Mouse (Mus musculus) embryonic facial prominence, embryonic 13.5 days (tissue): ENCODE measurements around the gene Mrpl23. TPM values are rescaled to one million over a fixed set of nuclear protein-coding genes. Genes with fewer than 3 reads are reported as not detected.

ENCODE experiments used
- ATAC-seq: fragments of 200-750 bp; cut with Nextera tagmentation; 2 replicates; pipeline ENCODE4 v1.8.0; 2017; ENCODE audit warnings: low read depth; ENCODE audit not compliant: insufficient number of reproducible peaks, insufficient read depth, low FRiP score, low TSS enrichment
- H3K27ac ChIP-seq: fragments of 300-500 bp; sonication (generic); 2 replicates; pipeline ENCODE4 v1.5.1; 2015; ENCODE audit warnings: moderate library complexity, mild to moderate bottlenecking, inconsistent platforms
- H3K27me3 ChIP-seq: fragments of 300-500 bp; sonication (generic); 2 replicates; pipeline ENCODE4 v1.6.1; 2015; ENCODE audit warnings: mild to moderate bottlenecking, inconsistent platforms
- H3K36me3 ChIP-seq: fragments of 300-500 bp; sonication (generic); 2 replicates; pipeline ENCODE4 v1.6.1; 2015; ENCODE audit warnings: mild to moderate bottlenecking, inconsistent platforms
- H3K4me1 ChIP-seq: fragments of 300-500 bp; sonication (generic); 2 replicates; pipeline ENCODE4 v1.6.1; 2015; ENCODE audit warnings: inconsistent platforms
- H3K4me2 ChIP-seq: fragments of 300-500 bp; sonication (generic); 2 replicates; pipeline ENCODE4 v1.6.1; 2015; ENCODE audit warnings: moderate library complexity, mild to moderate bottlenecking, inconsistent platforms
- H3K4me3 ChIP-seq: fragments of 300-500 bp; sonication (generic); 2 replicates; pipeline ENCODE4 v1.5.1; 2015; ENCODE audit warnings: mild to moderate bottlenecking, inconsistent platforms
- H3K9ac ChIP-seq: fragments of 300-500 bp; sonication (generic); 2 replicates; pipeline ENCODE4 v1.6.1; 2015; ENCODE audit warnings: mild to moderate bottlenecking, inconsistent platforms
- H3K9me3 ChIP-seq: fragments of 300-500 bp; sonication (generic); 2 replicates; pipeline ENCODE4 v1.6.1; 2016; ENCODE audit warnings: inconsistent platforms
- WGBS: fragments of 180-500 bp; shearing (Covaris S2); methylation state at CpG from one replicate; pipeline ENCODE4 v1.1.7; 2015; ENCODE audit warnings: mixed read lengths; 5-methylcytosine and 5-hydroxymethylcytosine counted together
- polyA plus RNA-seq: library from polyadenylated mRNA; unstranded; fragments of >200 nt; fragmentation: Nextera tagmentation; extraction: Ambion mirVana; gene quantifications from 2 replicates; pipeline ENCODE4 v1.2.1, GENCODE M21; 2015

The Mrpl23 gene
- polyA plus RNA-seq, result 36.0 and 36.7 TPM in 2 replicates

GRCm38 (mm10) chr7:142532671-142533058 lies at the start of gene Mrpl23:
Gene Mrpl23, plus strand, starts transcription at chr7:142532686.
- 5% methylated on average over 17 of the region's 17 CpGs for WGBS
- Histone ChIP-seq H3K4me2 (peak within 1 kb of the TSS; percentile 80), H3K27me3 (no peaks in the 10 kb centered on the region), H3K4me1 (peaks cover 62% of the 10 kb centered on the region), H3K9me3 (no peaks in the 10 kb centered on the region), H3K36me3 (peaks cover 13% of the 10 kb centered on the region), H3K4me3 (peak within 1 kb of the TSS; percentile 59), H3K9ac (peak within 1 kb of the TSS; percentile 91), H3K27ac (peak within 1 kb of the TSS; percentile 97)
- ATAC-seq, result peak; percentile 54

- no peaks in the 10 kb centered on the region for H3K27me3 ChIP-seq
- peak overlapping the region; percentile 99 for H3K27ac ChIP-seq
- no peak overlapping the region for H3K4me3 ChIP-seq
- 29% methylated on average over 11 of the region's 11 CpGs for WGBS
- peak overlapping the region; percentile 49; the same call in 1 of the 2 replicates for H3K9ac ChIP-seq
- ATAC-seq, result no peak
- H3K4me1 ChIP-seq, result peaks cover 72% of the 10 kb centered on the region
- no peaks in the 10 kb centered on the region for H3K9me3 ChIP-seq
- H3K4me2 ChIP-seq, result peak overlapping the region; percentile 54; the same call in 1 of the 2 replicates
- H3K36me3 ChIP-seq, result no peaks in the 10 kb centered on the region
Measured at GRCm38 (mm10) chr7:142483136-142483535, 49.4 kb upstream of the Mrpl23 start.

- 71% methylated on average over 12 of the region's 12 CpGs for WGBS
- Histone ChIP-seq H3K4me2 (no peak overlapping the region), H3K27me3 (no peaks in the 10 kb centered on the region), H3K9ac (no peak overlapping the region), H3K9me3 (no peaks in the 10 kb centered on the region), H3K27ac (peak overlapping the region; percentile 49), H3K4me1 (peaks cover 81% of the 10 kb centered on the region), H3K4me3 (no peak overlapping the region), H3K36me3 (peaks cover 7% of the 10 kb centered on the region; the same call in 1 of the 2 replicates)
- no peak for ATAC-seq
Measured at GRCm38 (mm10) chr7:142484780-142485179, 47.7 kb upstream of the Mrpl23 start.

- H3K36me3 ChIP-seq, result peaks cover 17% of the 10 kb centered on the region; the same call in 1 of the 2 replicates
- H3K27me3 ChIP-seq, result no peaks in the 10 kb centered on the region
- ATAC-seq, result no peak
- H3K9me3 ChIP-seq, result no peaks in the 10 kb centered on the region
- 27% methylated on average over 8 of the region's 8 CpGs for WGBS
- no peak overlapping the region for H3K4me3 ChIP-seq
- peak overlapping the region; percentile 65 for H3K9ac ChIP-seq
- H3K4me1 ChIP-seq, result peaks cover 64% of the 10 kb centered on the region
- H3K4me2 ChIP-seq, result no peak overlapping the region
- H3K27ac ChIP-seq, result peak overlapping the region; percentile 94
Measured at GRCm38 (mm10) chr7:142486751-142487162, 45.7 kb upstream of the Mrpl23 start.

- peak overlapping the region; percentile 65 for H3K9ac ChIP-seq
- H3K4me3 ChIP-seq, result no peak overlapping the region
- no peak overlapping the region for H3K4me2 ChIP-seq
- no peaks in the 10 kb centered on the region for H3K27me3 ChIP-seq
- peaks cover 17% of the 10 kb centered on the region; the same call in 1 of the 2 replicates for H3K36me3 ChIP-seq
- no peaks in the 10 kb centered on the region for H3K9me3 ChIP-seq
- peaks cover 57% of the 10 kb centered on the region for H3K4me1 ChIP-seq
- peak; percentile 75 for ATAC-seq
- H3K27ac ChIP-seq, result peak overlapping the region; percentile 94
- 10% methylated on average over 9 of the region's 9 CpGs for WGBS
Measured at GRCm38 (mm10) chr7:142487341-142487859, 45.1 kb upstream of the Mrpl23 start.

- Histone ChIP-seq H3K27me3 (no peaks in the 10 kb centered on the region), H3K4me2 (no peak overlapping the region), H3K36me3 (peaks cover 17% of the 10 kb centered on the region; the same call in 1 of the 2 replicates), H3K4me3 (no peak overlapping the region), H3K9me3 (no peaks in the 10 kb centered on the region), H3K27ac (peak overlapping the region; percentile 94), H3K4me1 (peaks cover 53% of the 10 kb centered on the region), H3K9ac (peak overlapping the region; percentile 28; the same call in 1 of the 2 replicates)
- no peak for ATAC-seq
- WGBS, result 89% methylated on average over 3 of the region's 3 CpGs
Measured at GRCm38 (mm10) chr7:142488053-142488452, 44.4 kb upstream of the Mrpl23 start.

- no peaks in the 10 kb centered on the region for H3K9me3 ChIP-seq
- H3K4me3 ChIP-seq, result no peak overlapping the region
- H3K27me3 ChIP-seq, result no peaks in the 10 kb centered on the region
- H3K9ac ChIP-seq, result no peak overlapping the region
- H3K4me2 ChIP-seq, result no peak overlapping the region
- peak overlapping the region; percentile 55; the same call in 1 of the 2 replicates for H3K27ac ChIP-seq
- H3K36me3 ChIP-seq, result peaks cover 21% of the 10 kb centered on the region; the same call in 1 of the 2 replicates
- ATAC-seq, result no peak
- peaks cover 17% of the 10 kb centered on the region for H3K4me1 ChIP-seq
- WGBS, result 75% methylated on average over 8 of the region's 8 CpGs
Measured at GRCm38 (mm10) chr7:142493535-142493934, 39.0 kb upstream of the Mrpl23 start.

- Histone ChIP-seq H3K4me3 (no peak overlapping the region), H3K9me3 (no peaks in the 10 kb centered on the region), H3K27me3 (no peaks in the 10 kb centered on the region), H3K4me2 (no peak overlapping the region), H3K9ac (no peak overlapping the region), H3K4me1 (peaks cover 14% of the 10 kb centered on the region), H3K27ac (no peak overlapping the region), H3K36me3 (peaks cover 5% of the 10 kb centered on the region; the same call in 1 of the 2 replicates)
- ATAC-seq, result no peak
- WGBS, result 70% methylated on average over 3 of the region's 3 CpGs
Measured at GRCm38 (mm10) chr7:142496158-142496557, 36.3 kb upstream of the Mrpl23 start.

GRCm38 (mm10) chr7:142496800-142497199 lies 35.7 kb upstream of the Mrpl23 start:
- ATAC-seq, result no peak
- Histone ChIP-seq H3K27me3 (no peaks in the 10 kb centered on the region), H3K36me3 (peaks cover 5% of the 10 kb centered on the region; the same call in 1 of the 2 replicates), H3K4me2 (no peak overlapping the region), H3K27ac (no peak overlapping the region), H3K9me3 (no peaks in the 10 kb centered on the region), H3K9ac (no peak overlapping the region), H3K4me1 (peaks cover 14% of the 10 kb centered on the region), H3K4me3 (no peak overlapping the region)
- WGBS, result 80% methylated on average over 5 of the region's 5 CpGs

GRCm38 (mm10) chr7:142497775-142498174 lies 34.7 kb upstream of the Mrpl23 start:
- Histone ChIP-seq H3K4me3 (no peak overlapping the region), H3K27ac (no peak overlapping the region), H3K36me3 (peaks cover 5% of the 10 kb centered on the region; the same call in 1 of the 2 replicates), H3K9me3 (no peaks in the 10 kb centered on the region), H3K27me3 (no peaks in the 10 kb centered on the region), H3K4me1 (peaks cover 14% of the 10 kb centered on the region), H3K9ac (no peak overlapping the region), H3K4me2 (no peak overlapping the region)
- no peak for ATAC-seq
- 94% methylated on average over 2 of the region's 2 CpGs for WGBS

- no peak within 1 kb of the TSS for H3K9ac ChIP-seq
- peaks cover 7% of the 10 kb centered on the region for H3K4me1 ChIP-seq
- H3K27me3 ChIP-seq, result no peaks in the 10 kb centered on the region
- H3K27ac ChIP-seq, result peak within 1 kb of the TSS; percentile 22; the same call in 1 of the 2 replicates
- H3K4me3 ChIP-seq, result no peak within 1 kb of the TSS
- 90% methylated on average over 2 of the region's 2 CpGs for WGBS
- H3K9me3 ChIP-seq, result no peaks in the 10 kb centered on the region
- no peak for ATAC-seq
- H3K36me3 ChIP-seq, result peaks cover 5% of the 10 kb centered on the region; the same call in 1 of the 2 replicates
- no peak within 1 kb of the TSS for H3K4me2 ChIP-seq
Measured at GRCm38 (mm10) chr7:142498575-142498974, 33.9 kb upstream of the Mrpl23 start, which contains the start of gene Tnnt3. Gene Tnnt3, plus strand, starts transcription at chr7:142498836.
